Mouse (Mus musculus): ENCODE data around the gene Nsun6. TPM values are rescaled to one million over a fixed set of nuclear protein-coding genes. Genes with fewer than 3 reads are reported as not detected.

Gene Nsun6
- polyA plus RNA-seq, 1 experiment: 4.5 TPM

- no peak for TF ChIP-seq CTCF (IDR thresholded peaks at IDR 0.05; ENCODE audit: control insufficient read depth, insufficient read depth, insufficient read length)
- TF ChIP-seq MYOG (IDR thresholded peaks at IDR 0.05; ENCODE audit: control insufficient read depth, extremely low read depth, insufficient read length): no peak
- no peak for TF ChIP-seq FOSL1 (IDR thresholded peaks at IDR 0.05; ENCODE audit: insufficient read depth, low read length, poor library complexity, severe bottlenecking)
- no peak for TF ChIP-seq USF1 (IDR thresholded peaks at IDR 0.05; ENCODE audit: low read depth)
- no peak for TF ChIP-seq MAX (IDR thresholded peaks at IDR 0.05)
- TF ChIP-seq CEBPB (IDR thresholded peaks at IDR 0.05; ENCODE audit: low read depth): no peak
- no peak for TF ChIP-seq MYOD1 (IDR thresholded peaks at IDR 0.05; ENCODE audit: control insufficient read depth, insufficient read length, low read depth)
- peak overlapping the region; percentile 69 for H3ac ChIP-seq (ENCODE audit: control insufficient read depth, insufficient read length, low read depth)
- H3K27me3 ChIP-seq (ENCODE audit: control insufficient read depth, insufficient read depth, insufficient read length): no peaks in the 10 kb centered on the region
- H3K79me2 ChIP-seq (ENCODE audit: control insufficient read depth, insufficient read depth): peaks cover 57% of the 10 kb centered on the region
- no peaks in the 10 kb centered on the region for H3K36me3 ChIP-seq (ENCODE audit: control insufficient read depth, insufficient read depth)
- H3K79me3 ChIP-seq (ENCODE audit: low read depth): peaks cover 43% of the 10 kb centered on the region
- peak overlapping the region; percentile 93 for H3K4me3 ChIP-seq (ENCODE audit: insufficient read depth, poor library complexity, severe bottlenecking)
These were observed 877 bp upstream of the Nsun6 start for GRCm38 (mm10) chr2:15055741-15056151.

- TF ChIP-seq USF1 (IDR thresholded peaks at IDR 0.05; ENCODE audit: low read depth) (no peak), MYOG (IDR thresholded peaks at IDR 0.05; ENCODE audit: control insufficient read depth, extremely low read depth, insufficient read length) (no peak), CTCF (IDR thresholded peaks at IDR 0.05; ENCODE audit: control insufficient read depth, insufficient read depth, insufficient read length) (no peak), CEBPB (IDR thresholded peaks at IDR 0.05; ENCODE audit: low read depth) (no peak), FOSL1 (IDR thresholded peaks at IDR 0.05; ENCODE audit: insufficient read depth, low read length, poor library complexity, severe bottlenecking) (no peak), MYOD1 (IDR thresholded peaks at IDR 0.05; ENCODE audit: control insufficient read depth, insufficient read length, low read depth) (no peak), MAX (IDR thresholded peaks at IDR 0.05) (no peak)
- Histone ChIP-seq H3ac (ENCODE audit: control insufficient read depth, insufficient read length, low read depth) (peak overlapping the region; percentile 81), H3K36me3 (ENCODE audit: control insufficient read depth, insufficient read depth) (no peaks in the 10 kb centered on the region), H3K27me3 (ENCODE audit: control insufficient read depth, insufficient read depth, insufficient read length) (no peaks in the 10 kb centered on the region), H3K79me3 (ENCODE audit: low read depth) (peaks cover 39% of the 10 kb centered on the region), H3K4me3 (ENCODE audit: insufficient read depth, poor library complexity, severe bottlenecking) (peak overlapping the region; percentile 35), H3K79me2 (ENCODE audit: control insufficient read depth, insufficient read depth) (peaks cover 44% of the 10 kb centered on the region)
These were observed 373 bp downstream of the Nsun6 start for GRCm38 (mm10) chr2:15054496-15054895.

GRCm38 (mm10) chr2:15049117-15049873 lies 5.6 kb downstream of the Nsun6 start, which contains the start of gene Arl5b:
Gene Arl5b, plus strand, starts transcription at chr2:15049395.
- H3K4me3 ChIP-seq (ENCODE audit: insufficient read depth, poor library complexity, severe bottlenecking): peak within 1 kb of the TSS; percentile 50
- H3ac ChIP-seq (ENCODE audit: control insufficient read depth, insufficient read length, low read depth): peak within 1 kb of the TSS; percentile 89
- H3K79me3 ChIP-seq (ENCODE audit: low read depth): peaks cover 1% of the 10 kb centered on the region
- peaks cover 10% of the 10 kb centered on the region for H3K79me2 ChIP-seq (ENCODE audit: control insufficient read depth, insufficient read depth)
- peaks cover 18% of the 10 kb centered on the region for H3K36me3 ChIP-seq (ENCODE audit: control insufficient read depth, insufficient read depth)
- no peak for TF ChIP-seq FOSL1 (IDR thresholded peaks at IDR 0.05; ENCODE audit: insufficient read depth, low read length, poor library complexity, severe bottlenecking)
- no peak for TF ChIP-seq MAX (IDR thresholded peaks at IDR 0.05)
- TF ChIP-seq MYOD1 (IDR thresholded peaks at IDR 0.05; ENCODE audit: control insufficient read depth, insufficient read length, low read depth): no peak
- no peak for TF ChIP-seq USF1 (IDR thresholded peaks at IDR 0.05; ENCODE audit: low read depth)
- no peak for TF ChIP-seq CTCF (IDR thresholded peaks at IDR 0.05; ENCODE audit: control insufficient read depth, insufficient read depth, insufficient read length)
- TF ChIP-seq MYOG (IDR thresholded peaks at IDR 0.05; ENCODE audit: control insufficient read depth, extremely low read depth, insufficient read length): no peak
- no peak for TF ChIP-seq CEBPB (IDR thresholded peaks at IDR 0.05; ENCODE audit: low read depth)
- H3K27me3 ChIP-seq (ENCODE audit: control insufficient read depth, insufficient read depth, insufficient read length): no peaks in the 10 kb centered on the region

GRCm38 (mm10) chr2:15040326-15040725 lies 14.5 kb downstream of the Nsun6 start:
- Histone ChIP-seq H3K79me2 (ENCODE audit: control insufficient read depth, insufficient read depth) (no peaks in the 10 kb centered on the region), H3ac (ENCODE audit: control insufficient read depth, insufficient read length, low read depth) (no peak overlapping the region), H3K4me3 (ENCODE audit: insufficient read depth, poor library complexity, severe bottlenecking) (no peak overlapping the region), H3K27me3 (ENCODE audit: control insufficient read depth, insufficient read depth, insufficient read length) (no peaks in the 10 kb centered on the region), H3K36me3 (ENCODE audit: control insufficient read depth, insufficient read depth) (peaks cover 7% of the 10 kb centered on the region), H3K79me3 (ENCODE audit: low read depth) (no peaks in the 10 kb centered on the region)
- TF ChIP-seq CTCF (IDR thresholded peaks at IDR 0.05; ENCODE audit: control insufficient read depth, insufficient read depth, insufficient read length) (no peak), MYOG (IDR thresholded peaks at IDR 0.05; ENCODE audit: control insufficient read depth, extremely low read depth, insufficient read length) (no peak), CEBPB (IDR thresholded peaks at IDR 0.05; ENCODE audit: low read depth) (no peak), MYOD1 (IDR thresholded peaks at IDR 0.05; ENCODE audit: control insufficient read depth, insufficient read length, low read depth) (no peak), MAX (IDR thresholded peaks at IDR 0.05) (no peak), USF1 (IDR thresholded peaks at IDR 0.05; ENCODE audit: low read depth) (no peak), FOSL1 (IDR thresholded peaks at IDR 0.05; ENCODE audit: insufficient read depth, low read length, poor library complexity, severe bottlenecking) (no peak)

GRCm38 (mm10) chr2:15038705-15039104 lies 16.2 kb downstream of the Nsun6 start:
- Histone ChIP-seq H3K4me3 (ENCODE audit: insufficient read depth, poor library complexity, severe bottlenecking) (no peak overlapping the region), H3K36me3 (ENCODE audit: control insufficient read depth, insufficient read depth) (no peaks in the 10 kb centered on the region), H3K79me2 (ENCODE audit: control insufficient read depth, insufficient read depth) (no peaks in the 10 kb centered on the region), H3K79me3 (ENCODE audit: low read depth) (no peaks in the 10 kb centered on the region), H3K27me3 (ENCODE audit: control insufficient read depth, insufficient read depth, insufficient read length) (no peaks in the 10 kb centered on the region), H3ac (ENCODE audit: control insufficient read depth, insufficient read length, low read depth) (no peak overlapping the region)
- TF ChIP-seq CTCF (IDR thresholded peaks at IDR 0.05; ENCODE audit: control insufficient read depth, insufficient read depth, insufficient read length): no peak
- no peak for TF ChIP-seq CEBPB (IDR thresholded peaks at IDR 0.05; ENCODE audit: low read depth)
- TF ChIP-seq MYOD1 (IDR thresholded peaks at IDR 0.05; ENCODE audit: control insufficient read depth, insufficient read length, low read depth): no peak
- no peak for TF ChIP-seq USF1 (IDR thresholded peaks at IDR 0.05; ENCODE audit: low read depth)
